Mouse (Mus musculus): ENCODE results near the gene Cyp4f13.

Gene Cyp4f13

GRCm38 (mm10) chr17:32905239-32905638, 42.0 kb downstream of the Cyp4f13 start:
- DNase-seq (ENCODE audit: low spot score in 2 of 2) = peak in 1 of 2 experiments; percentile 50

GRCm38 (mm10) chr17:32904414-32904813, 42.8 kb downstream of the Cyp4f13 start:
- no peak for DNase-seq (ENCODE audit: low spot score in 2 of 2)

- DNase-seq (ENCODE audit: low spot score in 2 of 2) = no peak
Measured at GRCm38 (mm10) chr17:32901751-32902525, 45.3 kb downstream of the Cyp4f13 start.

GRCm38 (mm10) chr17:32895421-32895820, 51.8 kb downstream of the Cyp4f13 start:
- no peak for DNase-seq (ENCODE audit: low spot score in 2 of 2)

GRCm38 (mm10) chr17:32893901-32894300, 53.3 kb downstream of the Cyp4f13 start:
- DNase-seq (ENCODE audit: low spot score in 2 of 2) = no peak

- DNase-seq (ENCODE audit: low spot score in 2 of 2) = peak; percentile 23 to 63
Measured at GRCm38 (mm10) chr17:32891239-32892180, 55.7 kb downstream of the Cyp4f13 start, which contains the start of gene Zfp870. Zfp870 (minus strand) TSS chr17:32891642.

GRCm38 (mm10) chr17:32890852-32891238, 56.4 kb downstream of the Cyp4f13 start:
- DNase-seq (ENCODE audit: low spot score in 2 of 2) = no peak

GRCm38 (mm10) chr17:32889611-32890010, 57.6 kb downstream of the Cyp4f13 start:
- DNase-seq (ENCODE audit: low spot score in 2 of 2) = no peak

- no peak for DNase-seq (ENCODE audit: low spot score in 2 of 2)
Measured at GRCm38 (mm10) chr17:32880320-32881218, 66.6 kb downstream of the Cyp4f13 start.

GRCm38 (mm10) chr17:32878773-32879172, 68.4 kb downstream of the Cyp4f13 start:
- DNase-seq (ENCODE audit: low spot score in 2 of 2) = no peak

- no peak for DNase-seq (ENCODE audit: low spot score in 2 of 2)
Measured at GRCm38 (mm10) chr17:32877471-32878171, 69.6 kb downstream of the Cyp4f13 start.

All from spleen, postnatal 14 days (tissue).